7 mouse cellular contexts compared by ENCODE assay signal in genomic region chr11:118253447-118254158, GRCm38 (mm10). TPM values are rescaled to one million over a fixed set of nuclear protein-coding genes. Genes with fewer than 3 reads are reported as not detected.
DNase-seq lines count a peak whose midpoint lies in the region; ATAC-seq and TF ChIP-seq lines count a peak whose summit lies in the region.

No protein-coding gene starts in this region.

- no peak overlapping the region for H3K4me3 ChIP-seq in kidney, adult 2 months (ENCODE audit: insufficient read depth, low read depth, low read length)
- H3K4me3 ChIP-seq in limb, embryonic 12.5 days (replicated peaks), result no peak overlapping the region

- H3K27ac ChIP-seq in kidney, adult 2 months (ENCODE audit: insufficient read depth, low read depth, low read length), result peak overlapping the region; percentile 76; the same call in 1 of the 2 replicates
- H3K27ac ChIP-seq in limb, embryonic 12.5 days, result peak overlapping the region; percentile 88

- TF ChIP-seq CTCF in kidney, adult 2 months (conservative IDR thresholded peaks at IDR 0.05; ENCODE audit: insufficient read depth, insufficient read length, low read depth, low read length), result no peak

- peaks cover 18% of the 10 kb centered on the region; the same call in 1 of the 2 replicates for H3K4me1 ChIP-seq in kidney, adult 2 months (ENCODE audit: control insufficient read depth, insufficient read depth, low read length)
- peaks cover 28% of the 10 kb centered on the region for H3K4me1 ChIP-seq in limb, embryonic 12.5 days (replicated peaks)

- H3K9me3 ChIP-seq in limb, embryonic 12.5 days, result no peaks in the 10 kb centered on the region

- H3K27me3 ChIP-seq in kidney, adult 2 months (replicated peaks; ENCODE audit: control insufficient read depth, insufficient read depth, low read length), result no peaks in the 10 kb centered on the region
- no peaks in the 10 kb centered on the region for H3K27me3 ChIP-seq in limb, embryonic 12.5 days

- WGBS in kidney, adult 2 months, result 80% methylated on average over 7 of the region's 7 CpGs
- 87% methylated on average over 7 of the region's 7 CpGs for WGBS in limb, embryonic 12.5 days

- ATAC-seq in limb, embryonic 12.5 days (ENCODE audit: insufficient number of reproducible peaks, insufficient read depth, low FRiP score, low TSS enrichment, low read depth), result no peak

- H3K36me3 ChIP-seq in kidney, adult 2 months (ENCODE audit: control insufficient read depth, insufficient read depth, low read length), result no peaks in the 10 kb centered on the region
- H3K36me3 ChIP-seq in limb, embryonic 12.5 days, result peaks cover 26% of the 10 kb centered on the region

- H3K9ac ChIP-seq in limb, embryonic 12.5 days (replicated peaks), result no peak overlapping the region

- H3K4me2 ChIP-seq in limb, embryonic 12.5 days, result no peak overlapping the region

- DNase-seq in kidney, adult 2 months, result peak; percentile 43
- no peak for DNase-seq in kidney, adult 8-10 months
- peak; percentile 34 for DNase-seq in NIH3T3 (ENCODE audit: low read depth)
- peak; percentile 65 for DNase-seq in cerebellum, adult 9-11 months
- no peak for DNase-seq in ovary, adult 18-20 months (ENCODE audit: low spot score)
- DNase-seq in urinary bladder, postnatal 14 days (ENCODE audit: low spot score), result no peak

- no peak for TF ChIP-seq POLR2A in kidney, adult 2 months (IDR thresholded peaks at IDR 0.05; ENCODE audit: low read depth, low read length)

RNA-seq across cellular contexts. Expression of gene Cyth1, which starts 5.2 kb away (rescaled TPM):
- polyA plus RNA-seq in kidney, adult 2 months (2012; rRNA removed), result 18.9 and 19.5 TPM in 2 replicates
- 24.5 and 26.3 TPM in 2 replicates for polyA plus RNA-seq in limb, embryonic 12.5 days (2016; fragmentation: Nextera tagmentation; extraction: Ambion mirVana)

RNA-seq across cellular contexts. Expression of gene Usp36, which starts 36.4 kb away (rescaled TPM):
- 11.2 and 12.3 TPM in 2 replicates for polyA plus RNA-seq in kidney, adult 2 months (2012; rRNA removed)
- 20.1 and 21.3 TPM in 2 replicates for polyA plus RNA-seq in limb, embryonic 12.5 days (2016; fragmentation: Nextera tagmentation; extraction: Ambion mirVana)

Comparison
In these comparisons a context has a peak if more than half of its experiments do, and no peak if none do; other contexts are left out.
1. DNase-seq: peak in kidney, adult 2 months (single experiment), NIH3T3 (single experiment) and cerebellum, adult 9-11 months (single experiment); none in kidney, adult 8-10 months (0 of 2), ovary, adult 18-20 months (single experiment) and urinary bladder, postnatal 14 days (single experiment).